Mouse (Mus musculus) olfactory bulb, adult 2 months (tissue): ENCODE measurements around the gene Gm8232. TPM values are rescaled to one million over a fixed set of nuclear protein-coding genes. Genes with fewer than 3 reads are reported as not detected.
"Not testable (repeated sequence)": the region's sequence is repeated elsewhere in the genome, so short reads cannot be mapped to it uniquely, and the experiment has no call there.

ENCODE experiments used
- H3K27ac ChIP-seq: fragments of 200-500 bp; 2 replicates; pipeline ENCODE4 v1.5.1; 2012; ENCODE audit warnings: low read depth, low read length; ENCODE audit not compliant: insufficient read depth
- H3K4me1 ChIP-seq: fragments of 200-500 bp; 2 replicates; pipeline ENCODE4 v1.6.1; 2012; ENCODE audit warnings: low read length; ENCODE audit not compliant: control insufficient read depth, insufficient read depth
- H3K4me3 ChIP-seq: fragments of 200-500 bp; 2 replicates; pipeline ENCODE4 v1.5.1; 2012; ENCODE audit warnings: mild to moderate bottlenecking, low read depth, low read length, moderate library complexity; ENCODE audit not compliant: insufficient read depth
- WGBS: fragments of 180-500 bp; shearing (Covaris S2); methylation state at CpG from one replicate; pipeline ENCODE4 v1.1.7; 2018; 5-methylcytosine and 5-hydroxymethylcytosine counted together
- polyA plus RNA-seq: library from polyadenylated mRNA; stranded (reverse); fragments of >200 nt; gene quantifications from 2 replicates; pipeline ENCODE4 v1.2.4, GENCODE M21; 2012; ENCODE audit warnings: low replicate concordance; ENCODE audit not compliant: missing spikeins, insufficient read depth, insufficient read length

Gene Gm8232
- not detected in 2 replicates for polyA plus RNA-seq

DNA sequence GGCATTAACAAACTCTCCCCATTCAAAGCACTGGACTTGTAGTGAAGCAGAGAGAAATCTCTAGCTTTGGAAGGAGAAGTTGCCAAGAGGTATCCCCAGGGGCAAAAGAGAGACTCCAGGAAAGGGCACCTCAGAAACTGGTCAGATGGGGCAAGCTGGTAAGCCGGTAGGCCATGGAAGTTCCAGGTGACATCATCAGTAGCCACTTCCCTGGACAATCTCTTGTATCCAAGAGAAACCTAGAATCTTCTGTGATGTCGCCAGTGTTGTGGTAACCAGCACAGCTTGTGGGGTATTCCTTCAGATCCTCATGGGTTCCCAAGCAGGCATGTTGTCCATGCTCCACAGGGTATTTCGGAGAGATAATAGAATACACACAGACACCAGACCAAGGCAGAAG lies at the start of gene Gm8232:
Gene Gm8232 (plus strand): TSS at position 301 of the 400 bp plus-strand sequence.
- not testable (repeated sequence) for H3K27ac ChIP-seq, H3K4me1 ChIP-seq, H3K4me3 ChIP-seq
- WGBS: 88% methylated on average over 3 of the region's 3 CpGs

DNA sequence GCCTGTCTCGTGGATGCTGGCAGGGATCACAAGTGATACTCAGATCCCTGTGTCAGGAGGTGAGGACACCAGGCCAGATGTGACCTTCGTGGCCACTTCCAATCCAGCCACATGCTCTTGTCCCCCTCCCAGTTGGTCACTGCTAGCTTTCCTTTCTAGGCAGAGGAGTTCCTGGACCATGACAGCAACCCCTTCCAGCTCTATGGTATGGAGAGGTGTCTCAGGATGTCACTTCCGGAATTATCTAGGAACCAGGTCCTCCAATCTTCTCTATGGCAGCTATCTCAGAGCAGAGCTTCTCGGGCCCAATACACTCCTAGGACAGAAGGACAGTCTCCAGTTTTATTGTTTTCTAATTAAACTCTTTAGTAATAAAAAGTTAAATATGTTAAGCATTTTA lies 49.2 kb upstream of the Gm8232 start:
- H3K4me1 ChIP-seq, H3K27ac ChIP-seq, H3K4me3 ChIP-seq: not testable (repeated sequence)
- WGBS: 81% methylated on average over 4 of the region's 4 CpGs

DNA sequence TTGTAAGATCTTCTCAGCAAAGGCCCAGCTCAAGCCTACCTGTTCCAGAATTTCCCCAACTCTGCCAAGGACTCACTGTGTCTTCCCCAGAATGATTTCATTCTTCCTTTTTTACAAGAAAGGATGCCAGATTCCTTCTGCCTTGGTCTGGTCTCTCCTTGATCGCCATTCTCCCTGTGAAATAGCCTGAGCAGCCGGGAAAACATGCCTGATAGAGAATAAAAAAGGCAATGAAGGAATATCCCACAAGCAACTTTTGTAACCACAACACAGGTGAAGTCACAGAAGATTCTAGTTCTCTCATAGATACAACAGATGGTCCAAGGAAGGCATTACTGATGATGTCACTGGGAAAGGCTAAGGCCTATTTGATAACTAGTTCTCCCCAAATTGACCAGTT lies 22.8 kb upstream of the Gm8232 start, which contains the start of gene Gm3371:
Gene Gm3371 (minus strand): TSS at position 101 of the 400 bp plus-strand sequence.
- H3K4me1 ChIP-seq, H3K4me3 ChIP-seq, H3K27ac ChIP-seq: not testable (repeated sequence)
- WGBS: 100% methylated on average over 1 of the region's 2 CpGs

Other genes with a start within 250 kb of the Gm8232 start
- gene Gm8212, start 236.0 kb upstream of the Gm8232 start, polyA plus RNA-seq: not detected in 2 replicates
- gene 4930503E14Rik, start 220.4 kb upstream of the Gm8232 start, polyA plus RNA-seq: not detected in 2 replicates
- gene Gm8220, start 148.1 kb upstream of the Gm8232 start, polyA plus RNA-seq: not detected in 2 replicates
- gene Gm5930, start 95.1 kb upstream of the Gm8232 start, polyA plus RNA-seq: not detected in 2 replicates
- not detected in 2 replicates for gene Gm8229, start 68.3 kb upstream of the Gm8232 start, polyA plus RNA-seq
- not detected in 2 replicates for gene Gm3371, start 22.9 kb upstream of the Gm8232 start, polyA plus RNA-seq
- not detected in 2 replicates for gene BC061237, start 58.8 kb downstream of the Gm8232 start, polyA plus RNA-seq
- gene Gm17093, start 84.6 kb downstream of the Gm8232 start, polyA plus RNA-seq: not detected in 2 replicates
- not detected in 2 replicates for gene Gm8247, start 149.5 kb downstream of the Gm8232 start, polyA plus RNA-seq
- gene Gm5624, start 194.3 kb downstream of the Gm8232 start, polyA plus RNA-seq: not detected in 2 replicates